Mouse (Mus musculus): ENCODE data around the gene Tpm3.

Gene Tpm3

DNA sequence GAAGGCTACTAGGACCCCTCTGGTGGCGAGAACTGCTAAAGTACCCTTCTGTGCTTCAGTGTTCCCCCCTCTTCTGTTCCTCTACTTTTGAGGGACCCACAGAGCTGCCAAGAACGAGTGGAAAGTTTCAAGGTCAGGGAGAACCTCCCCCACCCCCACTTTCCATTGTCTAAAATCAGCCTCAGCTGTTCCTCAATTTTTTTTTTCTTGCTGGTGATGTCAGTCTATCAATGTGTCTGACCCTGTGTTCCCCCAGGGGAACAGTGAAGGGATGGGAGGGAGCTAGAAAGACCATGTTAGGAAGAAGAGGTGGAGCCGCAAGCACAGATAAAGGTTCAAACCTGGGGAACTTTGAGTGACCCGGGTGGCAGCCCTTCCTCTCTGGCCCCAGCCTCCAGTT lies at the start of gene Tpm3:
Gene Tpm3, plus strand, starts transcription at position 356 of the 400 bp plus-strand sequence.
- DNase-seq (ENCODE audit: low spot score in 2 of 2): no peak

DNA sequence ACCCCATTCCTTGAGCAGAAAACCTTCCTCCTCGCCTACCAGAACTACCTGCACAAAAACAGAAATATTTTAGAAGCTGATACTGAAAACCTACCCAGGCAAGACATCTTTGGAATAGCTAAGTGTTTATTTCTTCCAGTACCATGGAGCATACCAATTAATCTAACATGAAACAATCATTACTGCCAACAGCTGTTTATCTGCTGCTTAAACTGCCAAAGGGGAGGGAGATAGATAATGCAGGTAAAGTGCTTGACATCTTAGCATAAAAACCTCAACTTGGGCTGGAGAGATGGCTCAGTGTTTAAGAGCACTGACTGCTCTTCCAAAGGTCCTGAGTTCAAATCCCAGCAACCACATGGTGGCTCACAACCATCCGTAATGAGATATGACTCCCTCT lies 37.8 kb upstream of the Tpm3 start:
- DNase-seq (ENCODE audit: low spot score in 2 of 2): no peak

DNA sequence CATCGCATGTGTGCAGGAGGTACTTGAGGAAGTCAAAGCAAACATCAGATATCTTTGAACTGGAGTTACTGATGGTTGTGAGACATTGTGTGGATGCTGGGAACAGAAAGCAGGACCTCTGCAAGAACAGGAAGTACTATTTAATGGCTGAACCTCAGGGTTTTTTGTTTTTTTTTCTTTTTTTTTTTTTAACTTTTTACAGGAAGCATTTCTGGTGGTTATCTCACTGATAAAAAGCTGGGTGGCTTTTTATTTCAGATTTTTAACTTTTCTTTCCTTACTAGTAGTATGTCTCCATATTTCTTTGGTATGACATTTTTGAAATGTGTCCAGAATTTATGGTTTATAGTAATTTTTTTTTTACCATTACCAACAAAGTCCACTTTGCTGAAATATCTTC lies 36.2 kb upstream of the Tpm3 start:
- no peak for DNase-seq (ENCODE audit: low spot score in 2 of 2)

DNA sequence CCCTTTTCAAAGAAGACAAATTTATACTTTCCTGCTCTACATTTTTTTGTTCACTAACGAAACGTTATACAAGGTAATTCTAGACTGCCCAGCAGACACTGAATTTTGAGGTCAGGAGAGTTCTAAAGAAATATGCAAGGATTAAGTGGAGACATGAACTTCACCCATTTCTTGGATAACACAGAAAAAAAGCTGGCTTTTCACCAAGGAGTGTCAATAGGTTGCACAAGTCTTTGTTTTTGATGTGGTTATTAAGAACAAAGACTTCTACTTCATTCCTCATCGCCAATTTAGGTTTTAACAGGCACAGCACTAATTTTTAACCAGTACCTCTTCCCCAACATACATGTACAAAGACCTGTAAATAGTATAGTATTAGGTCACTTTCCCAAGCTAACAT lies 22.8 kb upstream of the Tpm3 start:
- no peak for DNase-seq (ENCODE audit: low spot score in 2 of 2)

DNA sequence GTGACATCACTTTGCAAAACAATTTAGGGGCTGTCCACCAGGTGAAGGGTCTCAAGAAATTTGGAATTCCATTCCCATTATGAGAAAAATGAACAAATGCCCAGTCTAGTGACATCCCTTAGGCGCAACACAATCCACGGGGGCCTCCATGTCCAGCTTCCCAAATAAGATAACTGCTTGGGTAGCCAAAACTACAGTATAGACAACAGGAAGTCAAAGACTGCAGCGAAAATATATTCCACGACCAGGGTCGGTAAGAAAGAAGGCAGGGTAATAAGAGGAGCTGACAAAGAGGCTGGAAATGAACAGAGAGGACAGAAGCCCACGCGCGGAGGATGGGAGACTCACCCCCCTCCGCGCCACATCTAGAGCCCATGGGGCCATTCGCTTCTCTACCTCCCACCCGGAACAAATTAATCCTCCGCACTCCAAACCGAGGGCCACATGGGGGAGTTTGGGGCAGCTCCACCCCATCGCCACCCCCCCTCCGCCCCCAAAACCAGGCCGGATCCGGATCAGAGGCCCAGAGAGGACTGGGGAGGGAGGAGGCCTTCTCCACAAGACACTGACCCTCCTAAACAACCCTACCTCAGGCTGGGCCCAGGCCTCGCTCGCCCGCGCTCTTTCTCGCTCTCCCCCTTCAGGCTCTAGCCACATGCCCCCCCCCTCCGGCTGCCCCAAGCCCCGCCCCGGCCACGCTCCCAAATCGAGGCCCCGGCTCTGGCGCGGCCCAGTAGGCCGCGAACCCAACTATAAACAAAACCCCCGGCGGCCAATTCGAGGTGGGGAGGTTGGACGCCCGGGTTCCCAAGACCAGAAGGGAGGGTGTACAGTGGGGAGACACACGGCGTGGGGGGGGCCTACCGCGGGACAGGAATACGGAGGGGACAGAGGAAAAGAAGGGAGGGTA lies 20.8 kb upstream of the Tpm3 start, which contains the start of gene 4933434E20Rik:
Gene 4933434E20Rik, plus strand, starts transcription at position 196 of the 910 bp plus-strand sequence.
- DNase-seq (ENCODE audit: low spot score in 2 of 2): peak; percentile 37 to 39

DNA sequence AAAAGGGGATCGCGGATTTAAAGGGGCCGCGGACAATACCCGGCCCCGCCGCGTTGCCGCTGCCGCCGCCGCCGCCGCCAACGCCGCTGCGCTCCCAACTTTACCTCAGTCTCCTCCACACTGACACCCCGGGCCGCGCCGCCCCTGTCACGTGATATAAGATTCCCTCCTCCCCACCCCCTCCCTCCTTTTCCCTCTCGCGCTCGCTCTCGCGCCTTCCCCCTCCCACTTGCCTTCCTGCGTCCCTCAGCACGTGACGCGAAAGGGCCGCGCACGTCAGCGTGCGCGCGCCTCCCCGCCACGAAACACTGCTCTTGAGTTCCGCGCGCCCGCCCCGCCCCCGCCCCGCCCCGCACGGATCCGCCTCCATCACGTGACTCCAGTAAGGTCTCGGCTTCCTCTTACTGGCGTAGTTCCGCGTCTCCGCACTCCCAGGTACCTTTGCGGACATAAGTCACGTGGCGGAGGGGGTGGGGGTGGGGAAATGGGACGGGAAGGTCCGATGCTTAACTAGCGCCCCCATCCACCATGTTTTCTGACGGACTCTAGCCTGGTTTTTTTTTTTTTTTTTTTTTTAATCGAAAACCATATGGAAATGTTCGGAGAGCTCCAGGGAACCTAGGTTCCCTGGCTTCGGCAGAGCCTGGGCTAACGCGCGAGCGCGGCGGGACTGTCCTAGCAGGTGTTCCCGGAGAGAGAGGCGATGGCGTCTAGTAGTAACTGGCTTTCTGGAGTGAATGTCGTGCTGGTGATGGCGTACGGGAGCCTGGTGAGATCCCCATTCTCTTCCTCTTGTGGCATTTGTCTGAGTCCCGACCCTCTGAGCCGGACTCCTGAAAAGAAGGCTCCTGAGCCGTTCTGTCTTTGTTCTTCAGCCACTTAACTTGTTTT lies 19.9 kb upstream of the Tpm3 start, which contains the start of gene Ubap2l:
Gene Ubap2l, minus strand, starts transcription at position 278 of the 891 bp plus-strand sequence.
- peak; percentile 87 to 92 for DNase-seq (ENCODE audit: low spot score in 2 of 2)

DNA sequence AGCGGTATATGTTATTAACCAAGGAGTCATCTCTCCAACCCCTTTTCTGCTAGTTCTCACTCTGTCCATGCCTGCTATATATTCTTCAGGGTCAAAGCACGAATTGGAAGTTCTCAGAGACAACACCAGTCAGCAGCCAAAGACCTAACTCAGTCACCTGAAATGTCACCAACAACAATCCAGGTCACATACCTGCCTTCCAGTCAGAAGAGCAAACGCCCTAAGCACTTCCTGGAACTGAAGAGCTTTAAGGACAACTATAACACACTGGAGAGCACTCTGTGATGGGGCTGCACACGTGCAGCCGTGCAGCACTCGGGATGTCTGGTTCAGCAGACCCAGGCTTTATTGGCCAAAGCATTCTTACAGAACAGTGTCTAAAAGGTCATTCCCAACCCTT lies 10.9 kb upstream of the Tpm3 start:
- DNase-seq (ENCODE audit: low spot score in 2 of 2): no peak

DNA sequence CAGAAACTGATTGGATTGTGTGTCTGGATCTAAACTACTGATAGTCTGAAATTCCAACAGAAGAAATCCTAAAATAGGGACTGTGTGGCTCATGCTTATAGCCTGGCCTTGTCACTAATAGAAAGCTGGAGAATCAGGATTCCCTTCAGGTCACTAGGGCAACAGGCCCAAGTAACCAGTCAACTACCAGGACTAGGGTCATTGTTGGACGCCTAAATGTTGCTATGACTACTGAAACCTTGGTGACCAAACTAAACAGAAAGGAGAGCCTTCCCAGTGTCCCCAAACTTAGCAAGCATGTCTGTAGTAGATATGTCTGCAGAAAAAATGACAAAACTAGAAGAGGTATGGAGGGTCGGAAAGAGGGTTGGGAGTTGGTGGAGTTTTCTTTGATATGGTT lies 9.9 kb upstream of the Tpm3 start:
- no peak for DNase-seq (ENCODE audit: low spot score in 2 of 2)

DNA sequence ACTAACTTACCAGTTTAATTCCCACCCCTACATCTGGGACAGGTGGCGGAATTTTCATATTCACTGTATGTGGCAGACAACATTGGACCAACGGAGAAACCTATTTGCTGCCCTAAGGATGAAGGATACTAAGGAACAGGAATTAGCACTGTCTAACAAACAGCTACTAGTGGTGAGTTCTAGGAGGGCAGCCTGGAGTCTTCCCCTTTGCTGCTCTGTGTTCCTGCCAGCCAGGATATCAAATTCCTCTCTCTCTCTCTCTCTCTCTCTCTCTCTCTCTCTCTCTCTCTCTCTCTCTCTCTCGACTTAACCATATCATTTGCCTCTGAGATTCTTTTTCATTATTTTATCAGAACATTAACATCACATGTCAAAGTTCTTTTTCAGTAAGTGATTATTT lies 8.1 kb upstream of the Tpm3 start:
- DNase-seq (ENCODE audit: low spot score in 2 of 2): no peak

DNA sequence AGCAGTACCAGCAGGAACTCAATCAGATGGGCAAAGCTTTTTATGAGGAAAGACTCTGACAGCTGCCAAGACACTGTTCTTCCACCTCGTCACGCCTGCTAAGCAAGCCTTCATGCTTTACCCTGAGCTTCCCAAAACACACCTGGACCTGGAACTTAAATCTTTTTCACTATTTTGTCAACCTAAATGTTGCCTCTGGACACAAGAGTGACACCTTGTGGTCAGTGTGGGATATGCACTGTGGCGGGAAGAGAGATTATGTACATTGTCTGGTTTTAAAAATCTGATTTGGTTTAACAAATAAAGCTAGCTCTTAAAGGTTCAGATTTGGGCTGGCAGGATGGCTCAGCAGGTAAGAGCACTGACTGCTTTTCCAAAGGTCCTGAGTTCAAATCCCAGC lies 6.9 kb upstream of the Tpm3 start:
- no peak for DNase-seq (ENCODE audit: low spot score in 2 of 2)

DNA sequence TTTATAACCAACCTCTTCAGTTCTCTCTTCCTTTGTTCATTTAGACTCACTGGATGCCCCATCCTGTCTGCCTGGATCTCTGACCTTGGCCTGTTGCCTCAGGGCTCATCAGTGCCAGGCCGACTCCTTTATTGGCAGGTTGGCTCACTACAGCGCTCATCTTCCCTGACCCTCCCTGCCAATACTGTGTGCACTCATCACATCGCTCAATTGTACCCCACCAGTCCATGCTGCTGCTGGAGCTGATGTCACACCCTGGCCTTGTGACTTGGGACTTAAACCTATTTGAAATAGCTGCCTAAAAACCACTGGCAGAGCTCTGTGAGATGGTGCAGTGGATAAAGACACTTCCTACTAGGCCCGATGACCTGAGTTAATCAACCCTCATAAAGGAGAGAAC lies 4.6 kb upstream of the Tpm3 start:
- DNase-seq (ENCODE audit: low spot score in 2 of 2): no peak

DNA sequence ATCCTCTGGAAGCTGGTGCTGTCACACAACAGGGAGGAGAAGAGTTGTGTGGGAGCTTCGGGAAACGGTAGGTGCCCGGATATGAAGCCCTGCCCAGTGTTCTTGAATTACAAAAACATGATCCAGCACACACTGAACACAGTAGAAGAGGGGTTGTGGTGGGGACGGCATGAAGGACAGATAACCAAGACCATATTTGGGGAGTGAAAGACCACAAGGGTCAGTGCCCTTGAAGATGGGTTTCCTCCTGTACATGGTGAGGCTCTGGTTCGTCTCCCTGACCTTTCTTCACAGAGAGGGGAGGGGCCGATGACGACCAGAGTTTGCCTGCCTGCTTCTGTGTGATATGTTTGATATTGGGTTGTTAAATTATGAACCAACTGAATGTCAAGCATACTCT lies 2.8 kb upstream of the Tpm3 start:
- no peak for DNase-seq (ENCODE audit: low spot score in 2 of 2)

DNA sequence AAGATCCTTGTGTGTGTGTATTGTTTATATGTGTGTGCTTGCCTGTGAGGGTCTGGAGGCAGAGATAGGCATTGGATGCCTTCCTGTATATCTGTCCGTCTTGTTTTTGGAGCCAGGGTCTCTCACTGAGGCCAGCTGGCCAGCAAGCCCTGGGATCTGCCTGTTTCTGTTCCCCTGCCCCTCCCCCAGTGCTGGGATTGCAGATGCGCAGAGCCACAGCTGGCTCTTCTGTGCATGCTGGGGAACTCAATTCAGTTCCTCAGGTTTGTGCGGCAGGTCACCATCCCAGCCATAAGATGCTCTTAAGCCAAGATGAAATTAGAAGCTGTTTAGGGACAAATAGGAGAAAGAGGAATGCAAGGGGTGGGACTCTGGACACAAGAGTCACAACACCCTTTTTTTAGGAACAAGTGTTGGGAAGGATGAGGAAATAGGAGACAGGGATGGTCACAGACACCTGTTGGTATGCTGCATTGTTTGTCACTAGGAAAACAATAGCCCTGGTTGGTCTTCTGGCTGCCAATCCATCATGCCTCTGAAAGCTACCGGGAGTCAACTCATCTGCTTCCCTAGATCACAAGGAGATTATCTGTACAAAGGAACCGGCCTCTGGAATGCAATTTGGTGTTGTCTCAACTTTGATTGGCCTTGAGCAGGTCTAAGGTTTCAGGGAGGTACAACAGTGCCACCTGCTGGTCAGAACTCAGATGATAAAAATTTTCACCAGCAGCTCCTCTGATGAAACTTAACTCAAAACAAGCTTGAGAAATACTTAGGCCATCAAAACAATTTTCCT lies 4.7 kb downstream of the Tpm3 start:
- peak in 1 of 2 experiments; percentile 77 for DNase-seq (ENCODE audit: low spot score in 2 of 2)

DNA sequence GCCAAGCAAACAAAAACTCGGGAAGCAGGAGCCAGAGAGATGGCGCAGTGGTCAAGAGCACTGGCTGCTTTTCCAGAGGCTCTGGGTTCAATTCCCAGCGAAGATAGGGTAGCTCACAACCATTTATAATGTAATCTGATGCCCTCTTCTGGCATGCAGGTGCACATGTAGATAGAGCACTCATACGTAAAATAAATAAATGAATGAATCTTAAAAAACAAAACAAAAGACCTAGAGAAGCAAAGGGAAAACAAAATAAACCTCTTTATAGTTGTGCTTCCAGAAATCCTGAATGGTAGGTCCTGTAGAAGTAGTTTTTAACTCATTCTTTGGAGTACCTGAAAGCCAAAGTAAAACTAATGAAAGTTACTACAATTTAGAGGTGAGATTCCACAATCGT lies 5.8 kb downstream of the Tpm3 start:
- DNase-seq (ENCODE audit: low spot score in 2 of 2): no peak

DNA sequence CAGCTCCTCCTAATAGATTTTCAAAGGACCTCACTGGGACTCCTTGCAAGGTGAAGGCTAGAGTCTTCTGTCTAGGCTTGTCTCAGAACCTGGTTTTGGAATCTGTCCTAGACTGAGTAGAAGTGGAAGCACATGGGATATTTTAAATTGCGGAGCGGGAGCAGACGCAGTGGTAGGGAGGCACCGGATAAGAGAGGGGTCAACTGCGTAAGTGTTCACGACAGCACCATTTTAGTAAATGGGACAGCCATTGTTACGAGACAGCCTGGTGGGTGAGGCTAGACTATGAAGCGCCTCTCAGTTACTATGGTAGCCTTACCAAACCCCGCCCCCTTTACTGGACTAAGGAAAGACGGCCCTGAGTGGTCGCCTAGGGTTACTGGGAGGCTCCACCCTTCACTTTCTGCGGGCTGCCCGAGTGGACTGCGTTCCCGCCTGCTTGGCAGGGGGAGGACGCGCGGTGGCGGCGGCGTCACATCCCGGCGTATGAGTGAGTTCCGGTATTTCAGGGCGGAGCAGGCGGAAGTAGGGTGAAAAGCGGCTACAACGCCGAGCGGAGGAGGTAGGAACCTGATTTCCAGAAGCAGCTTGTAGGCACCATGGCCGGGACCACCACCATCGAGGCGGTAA lies 6.8 kb downstream of the Tpm3 start:
- peak; percentile 86 for DNase-seq (ENCODE audit: low spot score in 2 of 2)

DNA sequence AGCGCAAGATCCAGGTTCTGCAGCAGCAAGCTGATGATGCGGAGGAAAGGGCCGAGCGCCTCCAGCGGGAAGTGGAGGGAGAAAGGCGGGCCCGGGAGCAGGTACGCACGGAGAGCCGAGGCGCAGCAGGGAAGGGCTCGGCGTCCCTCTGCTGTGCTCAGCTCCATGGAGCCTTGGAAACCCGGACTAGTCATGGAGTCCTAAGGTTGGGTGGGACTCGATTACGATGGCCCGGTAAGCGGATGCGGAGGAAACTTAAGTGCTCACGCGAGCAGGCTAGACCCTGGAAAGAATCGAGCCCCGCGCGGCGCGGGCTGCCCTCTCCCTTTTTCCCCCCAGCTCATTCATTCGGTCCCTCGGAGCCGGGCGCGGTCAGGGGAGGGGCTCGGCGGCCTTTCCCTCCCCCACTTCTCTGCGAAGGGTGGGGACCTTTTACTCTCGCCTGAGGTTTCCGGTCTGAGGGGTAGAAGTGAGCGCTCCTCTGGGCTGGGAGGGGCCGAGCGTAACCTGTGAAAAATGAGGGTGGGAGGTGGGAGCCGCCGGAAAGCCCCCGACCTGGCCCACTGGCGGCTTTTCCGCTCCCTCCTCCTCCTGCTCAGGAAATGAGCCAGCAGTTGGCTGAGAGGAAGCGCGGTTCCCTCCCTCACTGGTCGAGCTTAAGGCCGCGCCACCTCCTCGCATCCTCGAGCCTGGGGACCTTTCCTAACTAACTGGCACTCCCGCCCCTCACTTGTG lies 7.5 kb downstream of the Tpm3 start:
- DNase-seq (ENCODE audit: low spot score in 2 of 2): peak; percentile 53 to 57

DNA sequence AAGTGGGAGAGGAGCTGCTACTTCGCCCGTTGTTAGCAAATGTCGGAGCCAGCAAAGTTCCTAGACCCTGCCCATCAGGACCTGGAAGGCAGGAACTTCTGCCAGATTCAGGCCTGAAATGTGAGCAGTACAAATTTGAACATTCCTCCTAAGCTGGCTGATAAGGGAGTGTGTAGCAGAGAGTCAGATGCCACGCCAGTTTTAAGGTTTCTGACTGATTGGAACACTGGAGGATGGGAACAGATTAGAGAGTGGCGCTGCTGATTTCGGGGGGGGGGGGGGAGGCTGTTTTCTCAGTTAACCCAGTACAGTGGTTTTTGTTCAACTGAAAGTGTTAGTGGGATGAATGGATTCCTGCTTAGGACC lies 8.0 kb downstream of the Tpm3 start:
- no peak for DNase-seq (ENCODE audit: low spot score in 2 of 2)

DNA sequence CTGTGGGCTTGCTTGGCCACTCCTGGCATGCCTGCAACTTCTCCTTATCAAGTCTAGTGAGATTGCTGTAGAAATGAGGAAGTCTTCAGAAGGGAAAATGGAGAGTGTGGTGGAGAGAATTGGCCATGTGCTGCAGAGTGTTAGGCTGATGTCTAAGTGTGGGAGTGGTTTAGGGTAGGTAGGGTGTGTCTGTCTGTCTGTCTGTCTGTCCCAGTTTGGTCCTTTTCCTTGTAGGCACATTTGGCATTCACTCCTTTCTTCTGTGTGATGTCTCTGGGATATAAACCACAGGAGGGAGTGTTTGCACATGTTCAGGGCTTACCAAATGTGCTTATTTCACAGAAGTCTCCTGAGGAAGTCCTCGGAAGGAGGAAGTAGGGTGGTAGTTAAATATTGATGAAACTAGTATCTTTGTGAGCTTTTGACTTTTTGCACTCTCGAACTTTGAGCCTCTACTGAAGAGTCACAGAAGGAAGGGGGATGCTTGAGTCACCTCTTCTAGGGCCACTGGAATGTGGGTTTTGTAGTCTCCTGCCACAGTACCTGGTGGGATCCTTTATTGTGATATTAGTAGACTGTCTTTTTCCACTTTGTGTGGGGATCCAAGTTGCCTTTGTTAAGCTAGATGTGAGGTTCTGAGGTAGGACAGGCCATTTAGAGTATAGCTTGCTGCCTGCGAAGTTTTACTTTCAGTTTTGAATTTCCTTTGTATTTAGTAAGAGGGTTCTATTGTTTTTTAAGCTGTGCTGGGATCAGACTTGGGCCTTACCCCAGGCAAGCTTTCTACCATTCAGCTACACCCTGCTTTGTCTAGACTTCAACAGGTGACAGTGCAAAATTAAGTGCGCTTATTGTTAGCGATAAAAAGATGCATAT lies 9.2 kb downstream of the Tpm3 start:
- no peak for DNase-seq (ENCODE audit: low spot score in 2 of 2)

DNA sequence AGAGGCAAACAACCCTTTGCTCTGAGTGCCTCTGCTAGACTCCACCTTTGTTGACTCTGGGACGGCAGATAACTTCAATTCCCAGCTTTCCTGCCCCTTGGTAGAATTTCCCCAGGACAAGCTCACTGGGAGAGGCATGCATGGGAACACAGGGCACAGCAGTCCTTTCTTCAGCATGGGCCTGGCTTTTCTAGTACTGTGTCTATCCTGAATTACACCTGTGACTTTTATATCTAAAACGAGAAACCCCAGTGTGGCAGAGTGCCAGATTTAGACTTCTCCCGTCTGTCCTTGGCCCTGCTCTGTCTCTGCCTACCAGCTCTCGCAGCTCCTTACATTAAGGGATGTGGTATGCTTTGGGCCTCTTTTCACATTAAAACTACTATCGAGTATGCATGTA lies 10.6 kb downstream of the Tpm3 start:
- DNase-seq (ENCODE audit: low spot score in 2 of 2): no peak

All from frontal cortex, postnatal 14 days (tissue).